In the genomic region with DNA sequence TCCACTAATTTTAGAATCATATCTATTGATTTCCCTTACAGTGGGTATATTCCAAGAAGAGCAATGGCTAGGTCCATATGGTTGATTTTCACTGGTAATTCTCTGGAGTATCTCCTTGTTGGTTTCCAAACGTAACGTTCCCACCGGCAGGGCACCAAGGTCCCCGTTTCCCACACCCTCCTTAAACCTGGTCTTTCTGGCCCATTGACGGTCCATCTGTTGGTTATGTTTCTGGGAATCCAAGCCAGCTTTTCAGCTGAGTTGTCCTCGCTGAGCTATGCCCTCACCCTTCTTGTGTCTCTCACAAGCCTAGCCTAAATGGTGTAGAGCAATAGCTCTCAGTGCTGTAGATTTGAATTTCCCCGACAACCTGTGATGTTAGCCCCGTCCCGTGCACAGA, we compare ENCODE assay signal across 13 mouse cellular contexts.
DNase-seq lines count a peak whose midpoint lies in the region.
"Had no signal": no experiment of that assay in that cellular context is flagged by ENCODE, and none has a peak within 500 bp of the region (broad histone marks: within the 10 kb centered on the region; RNA-seq: fewer than 3 reads in every experiment).

No protein-coding gene starts in this region.

- intact Hi-C loops in left cerebral cortex, postnatal 4 days (cut with DNase I), result no loop called here

- DNase-seq in cerebellum, postnatal 10 days, result peak; percentile 75 to 80
- DNase-seq in cerebellum, adult 11-12 months, result no peak
- DNase-seq in cerebellum, postnatal 25 days, result peak; percentile 12 to 28
- DNase-seq in cerebellum, adult 8-10 months, result no peak
- peak; percentile 41 for DNase-seq in left cerebral cortex, postnatal 4 days
- DNase-seq in left cerebral cortex, adult 11 months (ENCODE audit: low spot score), result no peak
- DNase-seq: adrenal gland, adult 8-10 months; adrenal gland, postnatal 14 days; adrenal gland, postnatal 36 days; B cell, adult 2 months; cerebellum, adult 18-20 months; cerebellum, adult 9-10 months; forebrain, postnatal 0 days had no signal

Comparison
In these comparisons a context has a peak if more than half of its experiments do, and no peak if none do; other contexts are left out.
1. DNase-seq: peak in cerebellum, postnatal 10 days (2 of 2), cerebellum, postnatal 25 days (2 of 2) and left cerebral cortex, postnatal 4 days (single experiment); none in cerebellum, adult 11-12 months (single experiment), cerebellum, adult 8-10 months (single experiment) and left cerebral cortex, adult 11 months (single experiment).